Mouse (Mus musculus): Measurements from ENCODE around the gene 1810062G17Rik. TPM values are rescaled to one million over a fixed set of nuclear protein-coding genes. Genes with fewer than 3 reads are reported as not detected.

Gene 1810062G17Rik
- polyA plus RNA-seq, 1 experiment from 2014 or later: 0.40 TPM

GRCm38 (mm10) chr3:36494613-36495012 is 18.9 kb downstream of the 1810062G17Rik start:
- DNase-seq (ENCODE audit: low spot score, missing footprints): no peak
- 89% methylated on average over 2 of the region's 2 CpGs for WGBS
- H3K36me3 ChIP-seq (ENCODE audit: control insufficient read depth, insufficient read depth, low read length): no peaks in the 10 kb centered on the region
- ATAC-seq (ENCODE audit: low FRiP score): no peak
- no peaks in the 10 kb centered on the region for H3K4me1 ChIP-seq (ENCODE audit: control insufficient read depth, insufficient read depth, low read length)
- H3K4me2 ChIP-seq: no peak overlapping the region
- no peak overlapping the region for H3K27ac ChIP-seq (ENCODE audit: low read depth, low read length)
- H3K9me3 ChIP-seq (ENCODE audit: control insufficient read depth, low read length): no peaks in the 10 kb centered on the region
- no peak overlapping the region for H3K9ac ChIP-seq (ENCODE audit: low read length)
- no peaks in the 10 kb centered on the region for H3K27me3 ChIP-seq (ENCODE audit: control insufficient read depth, insufficient read depth, low read length)
- no peak overlapping the region for H3K4me3 ChIP-seq (ENCODE audit: low read depth, low read length)

GRCm38 (mm10) chr3:36495436-36495835 is 19.7 kb downstream of the 1810062G17Rik start:
- no peaks in the 10 kb centered on the region for H3K9me3 ChIP-seq (ENCODE audit: control insufficient read depth, low read length)
- H3K4me2 ChIP-seq: no peak overlapping the region
- peak; percentile 99 for DNase-seq (ENCODE audit: low spot score, missing footprints)
- H3K27me3 ChIP-seq (ENCODE audit: control insufficient read depth, insufficient read depth, low read length): no peaks in the 10 kb centered on the region
- H3K36me3 ChIP-seq (ENCODE audit: control insufficient read depth, insufficient read depth, low read length): no peaks in the 10 kb centered on the region
- no peaks in the 10 kb centered on the region for H3K4me1 ChIP-seq (ENCODE audit: control insufficient read depth, insufficient read depth, low read length)
- no peak overlapping the region for H3K27ac ChIP-seq (ENCODE audit: low read depth, low read length)
- no peak overlapping the region for H3K4me3 ChIP-seq (ENCODE audit: low read depth, low read length)
- peak; percentile 86 for ATAC-seq (ENCODE audit: low FRiP score)
- no peak overlapping the region for H3K9ac ChIP-seq (ENCODE audit: low read length)
- WGBS: 11% methylated on average over 6 of the region's 6 CpGs

DNA sequence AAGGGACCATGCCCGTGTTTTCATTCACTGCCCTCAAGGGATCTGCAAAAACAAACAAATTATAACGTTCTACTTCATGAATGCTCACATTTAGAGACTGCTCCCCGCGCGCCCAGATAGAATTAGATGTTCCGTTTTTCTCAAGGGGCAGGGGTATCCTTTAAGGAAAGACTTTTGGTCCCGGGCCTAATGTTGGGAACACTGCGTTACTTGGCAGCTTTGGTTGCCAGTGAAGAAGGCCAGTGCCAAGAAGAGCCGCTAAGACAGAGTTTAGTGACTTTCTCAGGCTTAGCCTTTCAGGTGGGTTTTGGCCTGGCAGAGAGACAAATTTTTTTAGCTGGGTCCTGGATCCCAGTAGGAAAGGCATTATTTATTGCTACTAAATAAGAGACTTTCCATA is 20.5 kb downstream of the 1810062G17Rik start:
- Histone ChIP-seq H3K27ac (ENCODE audit: low read depth, low read length) (no peak overlapping the region), H3K36me3 (ENCODE audit: control insufficient read depth, insufficient read depth, low read length) (no peaks in the 10 kb centered on the region), H3K4me1 (ENCODE audit: control insufficient read depth, insufficient read depth, low read length) (no peaks in the 10 kb centered on the region), H3K9me3 (ENCODE audit: control insufficient read depth, low read length) (no peaks in the 10 kb centered on the region), H3K27me3 (ENCODE audit: control insufficient read depth, insufficient read depth, low read length) (no peaks in the 10 kb centered on the region), H3K9ac (ENCODE audit: low read length) (no peak overlapping the region), H3K4me2 (no peak overlapping the region), H3K4me3 (ENCODE audit: low read depth, low read length) (no peak overlapping the region)
- ATAC-seq (ENCODE audit: low FRiP score): no peak
- 87% methylated on average over 9 of the region's 9 CpGs for WGBS
- no peak for DNase-seq (ENCODE audit: low spot score, missing footprints)

DNA sequence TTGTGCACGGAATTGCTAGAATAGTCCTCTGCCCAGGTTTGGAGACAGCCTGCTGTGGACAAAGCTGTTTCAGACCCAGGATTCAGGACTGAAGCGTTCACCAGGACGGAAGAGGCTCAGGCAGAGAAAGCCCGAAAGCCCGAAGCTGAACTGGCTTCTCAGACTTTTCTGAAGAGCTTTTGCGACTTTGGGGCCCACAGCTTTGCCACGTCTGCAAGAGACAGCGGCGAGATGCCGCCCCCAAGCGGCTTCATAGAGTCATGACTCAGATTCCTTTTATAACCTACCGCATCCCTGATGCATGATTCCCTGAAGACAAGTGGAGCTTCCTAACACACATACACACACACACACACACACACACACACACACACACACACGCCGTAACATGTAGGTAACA is 21.0 kb downstream of the 1810062G17Rik start:
- Histone ChIP-seq H3K36me3 (ENCODE audit: control insufficient read depth, insufficient read depth, low read length) (no peaks in the 10 kb centered on the region), H3K27me3 (ENCODE audit: control insufficient read depth, insufficient read depth, low read length) (no peaks in the 10 kb centered on the region), H3K9me3 (ENCODE audit: control insufficient read depth, low read length) (no peaks in the 10 kb centered on the region), H3K9ac (ENCODE audit: low read length) (no peak overlapping the region), H3K27ac (ENCODE audit: low read depth, low read length) (no peak overlapping the region), H3K4me3 (ENCODE audit: low read depth, low read length) (no peak overlapping the region), H3K4me2 (no peak overlapping the region), H3K4me1 (ENCODE audit: control insufficient read depth, insufficient read depth, low read length) (no peaks in the 10 kb centered on the region)
- 17% methylated on average over 14 of the region's 14 CpGs for WGBS
- peak; percentile 43; the same call in 1 of the 2 replicates for ATAC-seq (ENCODE audit: low FRiP score)
- DNase-seq (ENCODE audit: low spot score, missing footprints): peak; percentile 94

- Histone ChIP-seq H3K4me2 (no peak overlapping the region), H3K4me3 (ENCODE audit: low read depth, low read length) (no peak overlapping the region), H3K27me3 (ENCODE audit: control insufficient read depth, insufficient read depth, low read length) (no peaks in the 10 kb centered on the region), H3K9me3 (ENCODE audit: control insufficient read depth, low read length) (no peaks in the 10 kb centered on the region), H3K36me3 (ENCODE audit: control insufficient read depth, insufficient read depth, low read length) (no peaks in the 10 kb centered on the region), H3K4me1 (ENCODE audit: control insufficient read depth, insufficient read depth, low read length) (no peaks in the 10 kb centered on the region), H3K27ac (ENCODE audit: low read depth, low read length) (no peak overlapping the region), H3K9ac (ENCODE audit: low read length) (no peak overlapping the region)
- WGBS: 91% methylated on average over 6 of the region's 6 CpGs
- no peak for ATAC-seq (ENCODE audit: low FRiP score)
- DNase-seq (ENCODE audit: low spot score, missing footprints): no peak
Observed at GRCm38 (mm10) chr3:36498224-36498623, 22.5 kb downstream of the 1810062G17Rik start.

DNA sequence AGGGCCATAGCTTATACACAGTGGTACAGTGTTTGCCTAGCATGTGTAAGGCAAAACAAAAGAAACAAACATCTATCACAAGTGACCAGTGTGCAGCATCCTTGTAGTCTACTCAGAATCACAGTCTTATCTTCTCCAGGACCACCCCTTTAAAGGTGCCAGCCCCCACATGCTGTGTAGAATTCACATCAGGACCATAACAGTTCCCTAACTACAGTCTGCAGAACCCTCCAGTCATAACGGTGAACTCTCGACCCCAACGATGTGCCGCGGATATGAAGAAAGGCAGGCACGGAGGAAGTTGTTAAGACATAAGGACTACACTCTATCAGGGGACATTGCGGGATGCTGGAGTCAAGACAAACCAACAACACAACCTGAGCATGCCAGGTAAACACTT is 23.7 kb downstream of the 1810062G17Rik start:
- Histone ChIP-seq H3K27ac (ENCODE audit: low read depth, low read length) (no peak overlapping the region), H3K9ac (ENCODE audit: low read length) (no peak overlapping the region), H3K4me2 (no peak overlapping the region), H3K27me3 (ENCODE audit: control insufficient read depth, insufficient read depth, low read length) (no peaks in the 10 kb centered on the region), H3K4me1 (ENCODE audit: control insufficient read depth, insufficient read depth, low read length) (no peaks in the 10 kb centered on the region), H3K36me3 (ENCODE audit: control insufficient read depth, insufficient read depth, low read length) (no peaks in the 10 kb centered on the region), H3K9me3 (ENCODE audit: control insufficient read depth, low read length) (no peaks in the 10 kb centered on the region), H3K4me3 (ENCODE audit: low read depth, low read length) (no peak overlapping the region)
- WGBS: 95% methylated on average over 7 of the region's 7 CpGs
- ATAC-seq (ENCODE audit: low FRiP score) (no peak), DNase-seq (ENCODE audit: low spot score, missing footprints) (no peak)

GRCm38 (mm10) chr3:36500976-36501375 is 25.2 kb downstream of the 1810062G17Rik start:
- Histone ChIP-seq H3K27me3 (ENCODE audit: control insufficient read depth, insufficient read depth, low read length) (no peaks in the 10 kb centered on the region), H3K36me3 (ENCODE audit: control insufficient read depth, insufficient read depth, low read length) (no peaks in the 10 kb centered on the region), H3K4me3 (ENCODE audit: low read depth, low read length) (no peak overlapping the region), H3K9ac (ENCODE audit: low read length) (no peak overlapping the region), H3K4me1 (ENCODE audit: control insufficient read depth, insufficient read depth, low read length) (peaks cover 2% of the 10 kb centered on the region; the same call in 1 of the 2 replicates), H3K9me3 (ENCODE audit: control insufficient read depth, low read length) (no peaks in the 10 kb centered on the region), H3K27ac (ENCODE audit: low read depth, low read length) (no peak overlapping the region), H3K4me2 (no peak overlapping the region)
- WGBS: 83% methylated on average over 8 of the region's 8 CpGs
- ATAC-seq (ENCODE audit: low FRiP score) (no peak), DNase-seq (ENCODE audit: low spot score, missing footprints) (no peak)

DNA sequence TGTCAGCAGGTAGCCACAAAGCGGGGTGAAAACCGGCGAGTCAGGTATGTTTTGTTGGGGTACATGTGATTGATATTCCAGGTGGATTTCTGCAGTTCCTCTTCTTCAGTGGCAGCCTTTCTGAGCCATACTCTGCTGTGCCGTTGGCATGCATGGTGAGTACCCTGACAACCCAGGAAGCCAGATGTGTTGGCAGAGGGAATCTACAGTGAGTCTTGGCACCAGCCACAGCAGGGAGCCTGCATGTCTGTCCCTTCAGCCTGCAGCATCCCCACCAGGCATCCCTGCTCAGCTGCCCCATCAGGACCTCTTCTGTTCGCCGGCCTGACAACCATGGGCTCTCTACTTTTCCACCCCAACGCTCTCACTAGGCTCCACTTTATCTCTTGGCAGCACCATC is 25.8 kb downstream of the 1810062G17Rik start:
- no peak for DNase-seq (ENCODE audit: low spot score, missing footprints)
- WGBS: 81% methylated on average over 7 of the region's 7 CpGs
- no peaks in the 10 kb centered on the region for H3K36me3 ChIP-seq (ENCODE audit: control insufficient read depth, insufficient read depth, low read length)

GRCm38 (mm10) chr3:36505306-36505705 is 29.6 kb downstream of the 1810062G17Rik start:
- H3K27ac ChIP-seq (ENCODE audit: low read depth, low read length): no peak overlapping the region
- no peaks in the 10 kb centered on the region for H3K36me3 ChIP-seq (ENCODE audit: control insufficient read depth, insufficient read depth, low read length)
- no peak overlapping the region for H3K4me3 ChIP-seq (ENCODE audit: low read depth, low read length)
- H3K4me1 ChIP-seq (ENCODE audit: control insufficient read depth, insufficient read depth, low read length): peaks cover 3% of the 10 kb centered on the region; the same call in 1 of the 2 replicates
- no peak overlapping the region for H3K4me2 ChIP-seq
- 77% methylated on average over 8 of the region's 8 CpGs for WGBS
- ATAC-seq (ENCODE audit: low FRiP score) (peak; percentile 67), DNase-seq (ENCODE audit: low spot score, missing footprints) (no peak)
- H3K9ac ChIP-seq (ENCODE audit: low read length): no peak overlapping the region
- H3K27me3 ChIP-seq (ENCODE audit: control insufficient read depth, insufficient read depth, low read length): no peaks in the 10 kb centered on the region
- H3K9me3 ChIP-seq (ENCODE audit: control insufficient read depth, low read length): no peaks in the 10 kb centered on the region

More for the DNA sequence above, 25.8 kb downstream of the 1810062G17Rik start:
- no peak overlapping the region for H3K9ac ChIP-seq (ENCODE audit: low read length)
- no peak for ATAC-seq (ENCODE audit: low FRiP score)
- H3K27ac ChIP-seq (ENCODE audit: low read depth, low read length): no peak overlapping the region
- H3K4me3 ChIP-seq (ENCODE audit: low read depth, low read length): no peak overlapping the region
- no peaks in the 10 kb centered on the region for H3K27me3 ChIP-seq (ENCODE audit: control insufficient read depth, insufficient read depth, low read length)
- no peak overlapping the region for H3K4me2 ChIP-seq
- H3K9me3 ChIP-seq (ENCODE audit: control insufficient read depth, low read length): no peaks in the 10 kb centered on the region
- peaks cover 3% of the 10 kb centered on the region; the same call in 1 of the 2 replicates for H3K4me1 ChIP-seq (ENCODE audit: control insufficient read depth, insufficient read depth, low read length)
